Mouse (Mus musculus) activated CD4-positive, CD25-positive, alpha-beta regulatory T cell, adult 4 months (primary cell): Measurements from ENCODE around the gene Fam71a. TPM values are rescaled to one million over a fixed set of nuclear protein-coding genes. Genes with fewer than 3 reads are reported as not detected.

Experiments used
- ATAC-seq: one replicate; pipeline ENCODE4 v1.8.0; 2017
- polyA plus RNA-seq, 2 experiments: library from polyadenylated mRNA; unstranded; fragments of 100-300 nt; shearing (Covaris generic); gene quantifications; one replicate each; pipeline ENCODE4 v1.2.1; 2017

The Fam71a gene
- polyA plus RNA-seq, result not detected

- no peak for ATAC-seq
These were observed at the start of gene Fam71a for GRCm38 (mm10) chr1:191164717-191165116. TSS of gene Fam71a (minus strand) at chr1:191164817.

GRCm38 (mm10) chr1:191211096-191211495 lies 46.5 kb upstream of the Fam71a start:
- no peak for ATAC-seq

GRCm38 (mm10) chr1:191205791-191206190 lies 41.2 kb upstream of the Fam71a start:
- no peak for ATAC-seq

- ATAC-seq, result no peak
These were observed 40.3 kb upstream of the Fam71a start for GRCm38 (mm10) chr1:191204876-191205275.

- ATAC-seq, result no peak
These were observed 38.9 kb upstream of the Fam71a start for GRCm38 (mm10) chr1:191203496-191203895.

GRCm38 (mm10) chr1:191202208-191202952 lies 37.8 kb upstream of the Fam71a start:
- no peak for ATAC-seq

DNA sequence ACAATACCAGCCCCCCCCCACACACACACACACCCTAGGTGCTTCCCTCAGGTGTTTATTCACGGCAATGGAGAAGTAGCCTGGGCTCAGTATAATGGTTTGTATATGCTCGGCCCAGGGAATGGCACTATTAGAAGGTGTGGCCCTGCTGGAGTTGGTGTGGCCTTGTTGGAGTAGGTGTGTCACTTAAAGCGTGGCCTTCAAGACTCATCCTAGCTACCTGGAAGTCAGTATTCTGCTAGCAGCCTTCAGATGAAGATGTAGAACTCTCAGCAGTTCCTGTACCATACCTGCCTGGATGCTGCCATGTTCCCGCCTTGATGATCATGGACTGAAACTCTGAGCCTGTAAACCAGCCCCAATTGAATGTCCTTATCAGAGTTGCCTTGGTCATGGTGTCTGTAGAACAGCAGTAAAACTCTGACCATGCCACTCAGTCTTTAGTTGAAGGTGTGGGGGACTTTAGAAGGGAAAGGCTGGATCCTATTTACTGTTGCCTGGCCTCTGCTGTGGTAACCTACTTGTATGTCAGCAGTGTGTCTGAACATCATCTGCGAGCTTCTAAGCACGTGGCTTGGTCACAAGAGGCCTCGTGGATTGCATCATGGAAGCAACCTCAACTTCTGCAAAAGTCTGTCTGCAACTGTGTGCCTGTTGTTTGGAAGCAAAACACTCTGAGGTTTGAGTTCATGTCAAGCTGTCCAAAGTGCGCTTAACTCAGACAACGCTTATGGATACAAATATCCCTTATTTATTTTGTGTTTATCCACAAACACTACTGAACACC lies 36.4 kb upstream of the Fam71a start:
- no peak for ATAC-seq

GRCm38 (mm10) chr1:191197916-191198315 lies 33.3 kb upstream of the Fam71a start:
- ATAC-seq, result no peak

- no peak for ATAC-seq
These were observed 31.4 kb upstream of the Fam71a start for GRCm38 (mm10) chr1:191196016-191196415.

DNA sequence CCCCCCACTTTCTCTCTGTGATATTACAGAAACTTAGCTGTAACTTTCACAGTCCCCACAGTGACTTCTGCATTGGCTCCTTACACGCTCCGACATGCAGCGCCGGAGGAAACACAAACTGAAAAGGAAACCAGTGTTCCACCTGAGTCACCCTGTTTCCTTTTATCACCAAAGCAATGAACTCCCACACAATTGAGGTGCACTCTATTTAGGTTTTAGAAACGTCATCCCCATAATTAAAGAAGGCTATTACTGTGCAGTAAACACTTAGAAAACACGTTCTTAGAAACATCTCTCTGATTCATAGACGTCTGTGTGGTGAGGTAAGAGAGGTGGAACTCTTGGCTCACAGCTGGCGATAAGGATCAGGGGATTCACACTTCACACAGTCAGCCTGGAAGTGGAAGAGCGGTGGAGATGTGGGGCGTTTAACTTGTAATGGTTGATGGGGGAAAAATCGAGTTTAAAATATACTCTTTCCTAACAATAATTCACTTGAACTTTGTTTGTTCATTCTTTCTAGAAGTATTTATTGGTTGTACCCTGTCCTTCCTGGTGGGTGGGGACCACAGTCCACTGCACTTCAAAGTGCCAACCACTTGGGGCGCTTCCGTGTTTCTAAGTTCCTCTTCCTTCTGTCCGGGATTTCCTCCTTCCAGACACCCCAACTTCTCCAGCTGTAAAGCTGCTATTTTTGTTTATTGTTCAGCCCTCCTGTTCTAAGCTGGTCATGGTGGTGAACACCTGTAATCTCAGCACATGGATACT lies 29.2 kb upstream of the Fam71a start:
- peak; percentile 87 for ATAC-seq

DNA sequence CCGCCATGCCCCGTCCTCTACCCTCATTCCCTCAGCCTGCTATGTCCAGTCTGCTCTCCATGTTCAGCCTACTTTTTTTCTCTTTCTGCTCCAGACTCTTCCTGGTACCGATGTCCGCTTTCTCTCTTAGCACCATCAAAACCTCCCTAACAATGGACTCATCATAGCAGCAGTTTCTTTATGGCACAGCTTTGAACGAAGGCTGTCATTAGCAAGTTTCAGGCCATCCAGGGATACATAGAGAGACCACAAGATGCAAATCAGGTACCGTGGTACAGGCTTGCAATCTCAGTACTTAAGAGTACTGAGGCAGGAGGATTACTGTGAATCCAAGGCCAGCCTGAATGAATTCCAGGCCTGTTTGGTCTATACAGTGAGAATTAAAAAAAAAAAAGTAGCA lies 28.1 kb upstream of the Fam71a start:
- no peak for ATAC-seq

- no peak for ATAC-seq
These were observed 27.6 kb upstream of the Fam71a start for GRCm38 (mm10) chr1:191192213-191192612.

GRCm38 (mm10) chr1:191189671-191190372 lies 25.2 kb upstream of the Fam71a start:
- ATAC-seq, result no peak

GRCm38 (mm10) chr1:191186386-191186770 lies 21.8 kb upstream of the Fam71a start:
- no peak for ATAC-seq

GRCm38 (mm10) chr1:191185761-191186385 lies 21.3 kb upstream of the Fam71a start:
- no peak for ATAC-seq

DNA sequence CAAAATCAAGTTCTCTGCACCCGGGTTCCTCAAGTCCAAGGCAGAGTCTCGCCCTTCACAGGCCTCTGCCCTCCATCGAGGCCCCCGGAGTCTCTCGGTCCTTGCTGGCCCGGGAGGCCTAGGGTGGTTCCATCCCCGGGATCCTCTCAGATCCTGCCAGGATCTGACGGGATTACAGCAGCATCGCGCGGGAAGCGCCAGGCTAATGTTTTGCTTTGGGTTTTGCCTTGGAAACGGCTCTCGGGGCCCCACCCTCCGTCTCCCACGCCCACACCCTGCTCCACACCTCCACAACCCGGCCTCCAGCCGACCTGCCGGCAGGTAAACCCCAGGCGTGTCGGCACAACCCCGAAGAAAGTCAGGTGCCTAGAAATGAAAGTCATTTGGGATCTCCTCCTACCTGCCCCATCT lies 20.2 kb upstream of the Fam71a start:
- ATAC-seq, result no peak

DNA sequence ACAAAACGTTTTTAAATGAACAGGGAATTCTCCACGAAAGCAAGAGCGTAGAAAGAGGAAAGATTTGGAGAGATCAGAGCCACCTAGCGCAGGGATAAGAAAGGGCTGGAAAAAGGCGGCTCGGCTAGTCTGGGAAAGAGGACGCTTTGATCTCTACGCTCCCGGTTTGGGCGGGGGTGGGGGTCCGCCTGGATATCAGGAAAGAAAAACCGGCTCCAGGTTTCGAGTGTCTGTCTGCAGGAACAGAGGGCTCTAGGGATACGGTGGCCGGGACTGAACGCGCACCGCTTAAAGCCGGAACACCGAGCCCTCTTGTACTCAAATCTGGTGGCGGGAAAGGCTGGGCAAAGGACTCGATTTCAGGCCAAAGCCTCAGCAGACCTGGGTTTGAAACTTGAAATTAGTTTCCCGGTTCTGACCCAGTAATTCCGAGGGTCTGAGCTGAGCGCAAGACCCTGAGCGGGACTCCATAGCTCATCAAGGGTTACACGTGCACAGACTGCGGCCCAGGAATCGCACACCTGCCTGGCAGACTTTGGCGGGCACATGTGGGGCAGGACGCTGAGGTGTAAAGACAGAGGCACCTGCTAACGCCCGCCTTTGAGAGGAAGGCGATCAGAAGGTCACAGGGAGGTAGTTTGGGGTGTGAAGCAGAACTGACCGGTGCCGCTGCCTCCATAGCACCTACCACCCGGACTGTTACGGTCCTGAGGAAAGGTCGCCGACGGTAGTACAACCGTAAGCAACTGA lies 19.6 kb upstream of the Fam71a start:
- no peak for ATAC-seq

GRCm38 (mm10) chr1:191183163-191184065 lies 18.8 kb upstream of the Fam71a start:
- peak; percentile 50 for ATAC-seq

- peak; percentile 18 for ATAC-seq
These were observed 18.0 kb upstream of the Fam71a start for GRCm38 (mm10) chr1:191182431-191183162.
